In genomic region chr2:166280651-166281127, GRCm38 (mm10) we compare ENCODE assay signal across 8 mouse cellular contexts.
DNase-seq lines count a peak whose midpoint lies in the region; ATAC-seq and TF ChIP-seq lines count a peak whose summit lies in the region.

No protein-coding gene starts in this region.

- H3K4me3 ChIP-seq in heart, embryonic 12.5 days: no peak overlapping the region
- H3K4me3 ChIP-seq in heart, adult 2 months: no peak overlapping the region
- H3K4me3 ChIP-seq in midbrain, embryonic 12.5 days: no peak overlapping the region

- peak; percentile 45 to 56 for DNase-seq in heart, adult 18-20 months
- DNase-seq in cerebellum, adult 11-12 months: peak; percentile 33
- peak; percentile 47 to 59 for DNase-seq in heart, adult 2 months
- no peak for DNase-seq in right cerebral cortex, adult 2 months (ENCODE audit: low spot score in 2 of 2)
- DNase-seq in left cerebral cortex, postnatal 10 days (ENCODE audit: extremely low spot score in 1 of 2, low spot score in 2 of 2): no peak
- DNase-seq in spleen, postnatal 4 days (ENCODE audit: low spot score in 2 of 2): no peak

- H3K79me2 ChIP-seq in heart, adult 2 months (replicated peaks; ENCODE audit: control insufficient read depth, insufficient read depth, low read length): no peaks in the 10 kb centered on the region

- no peak for TF ChIP-seq CTCF in heart, adult 2 months (IDR thresholded peaks at IDR 0.05)

- ATAC-seq in heart, embryonic 12.5 days (ENCODE audit: insufficient number of reproducible peaks, low FRiP score): no peak
- ATAC-seq in midbrain, embryonic 12.5 days (ENCODE audit: low FRiP score, low read depth): 0 out of 2 replicates have a peak, but pooled peaks have one; percentile 12

- H3K27me3 ChIP-seq in heart, embryonic 12.5 days (replicated peaks): no peaks in the 10 kb centered on the region
- no peaks in the 10 kb centered on the region for H3K27me3 ChIP-seq in heart, adult 2 months (ENCODE audit: control insufficient read depth, insufficient read depth, low read length)
- H3K27me3 ChIP-seq in midbrain, embryonic 12.5 days: peaks cover 14% of the 10 kb centered on the region; the same call in 1 of the 2 replicates

- no peaks in the 10 kb centered on the region for H3K4me1 ChIP-seq in heart, embryonic 12.5 days (replicated peaks)
- H3K4me1 ChIP-seq in heart, adult 2 months (ENCODE audit: control insufficient read depth, insufficient read depth, low read length): no peaks in the 10 kb centered on the region
- H3K4me1 ChIP-seq in midbrain, embryonic 12.5 days: peaks cover 8% of the 10 kb centered on the region; the same call in 1 of the 2 replicates

- TF ChIP-seq EP300 in heart, adult 2 months (IDR thresholded peaks at IDR 0.05; ENCODE audit: insufficient read depth, low read depth, low read length): 0 out of 2 replicates have a peak, but pooled peaks have one; percentile 32

- 57% methylated on average over 5 of the region's 5 CpGs for WGBS in heart, embryonic 12.5 days
- 66% methylated on average over 5 of the region's 5 CpGs for WGBS in heart, adult 2 months
- 43% methylated on average over 5 of the region's 5 CpGs for whole genome bisulfite sequencing in midbrain, embryonic 12.5 days

- H3K27ac ChIP-seq in heart, embryonic 12.5 days (ENCODE audit: poor library complexity, severe bottlenecking): no peak overlapping the region
- no peak overlapping the region for H3K27ac ChIP-seq in heart, adult 2 months
- no peak overlapping the region; the same call in 1 of the 2 replicates for H3K27ac ChIP-seq in midbrain, embryonic 12.5 days (replicated peaks)

- H3K9me3 ChIP-seq in heart, embryonic 12.5 days (replicated peaks): peaks cover 9% of the 10 kb centered on the region
- no peaks in the 10 kb centered on the region for H3K9me3 ChIP-seq in midbrain, embryonic 12.5 days

- no peak overlapping the region for H3K4me2 ChIP-seq in heart, embryonic 12.5 days
- H3K4me2 ChIP-seq in midbrain, embryonic 12.5 days (replicated peaks): no peak overlapping the region

- H3K9ac ChIP-seq in heart, embryonic 12.5 days: no peak overlapping the region
- no peak overlapping the region for H3K9ac ChIP-seq in heart, adult 2 months (ENCODE audit: low read depth, low read length)
- no peak overlapping the region for H3K9ac ChIP-seq in midbrain, embryonic 12.5 days (replicated peaks)

- no peak for TF ChIP-seq POLR2A in heart, adult 2 months (IDR thresholded peaks at IDR 0.05; ENCODE audit: insufficient read depth, low read depth, low read length)

- H3K36me3 ChIP-seq in heart, embryonic 12.5 days: no peaks in the 10 kb centered on the region
- no peaks in the 10 kb centered on the region for H3K36me3 ChIP-seq in heart, adult 2 months (ENCODE audit: control insufficient read depth, insufficient read depth, low read length)
- no peaks in the 10 kb centered on the region for H3K36me3 ChIP-seq in midbrain, embryonic 12.5 days

- intact Hi-C loops in heart, adult 2 months (cut with DNase I): no loop called here
- intact Hi-C loops in left cerebral cortex, postnatal 10 days (cut with DNase I): no loop called here

Comparison
In these comparisons a context has a peak if more than half of its experiments do, and no peak if none do; other contexts are left out.
1. DNase-seq: peak in heart, adult 18-20 months (2 of 2), cerebellum, adult 11-12 months (single experiment) and heart, adult 2 months (2 of 2); none in right cerebral cortex, adult 2 months (0 of 2), left cerebral cortex, postnatal 10 days (0 of 2) and spleen, postnatal 4 days (0 of 2).